Mouse (Mus musculus) adrenal gland, adult 2 months (tissue): ENCODE data around the gene Ndufv1. TPM values are rescaled to one million over a fixed set of nuclear protein-coding genes. Genes with fewer than 3 reads are reported as not detected.
"Not testable (repeated sequence)": the region's sequence is repeated elsewhere in the genome, so short reads cannot be mapped to it uniquely, and the experiment has no call there.

Experiments
- DNase-seq: peaks from one replicate; pipeline ENCODE4 v3.0.0; 2021
- long read RNA-seq: library from polyadenylated mRNA; stranded (forward); transcript quantifications from one replicate; pipeline ENCODE4 v2.0.0, GENCODE M21; 2021
- polyA plus RNA-seq: library from polyadenylated mRNA; depleted of rRNA; stranded (reverse); fragments of >200 nt; gene quantifications from 2 replicates; pipeline ENCODE4 v1.2.3, GENCODE M21; 2012; rRNA removed
- total RNA-seq, 2 experiments: library from RNA; stranded (reverse); gene quantifications; 2 replicates each; pipeline ENCODE4 v1.2.3; 2021

The Ndufv1 gene
- total RNA-seq (100 to 1,000 TPM; 260 to 445 TPM), polyA plus RNA-seq (145 and 150 TPM in 2 replicates)
- long read RNA-seq, transcript Ndufv1-209 (2 exons, 412 nt): minor isoform, 5 of 474 reads
- long read RNA-seq, transcript Ndufv1-201 (10 exons, 1,661 nt): major isoform, 439 of 474 reads
- long read RNA-seq, partial matches to known transcripts: 15 of 474 reads
- long read RNA-seq, other reads (novel, unspliced or antisense): 15 of 474 reads

GRCm38 (mm10) chr19:4012432-4013022 is at the start of gene Ndufv1:
TSS of gene Ndufv1 (minus strand) at chr19:4012806.
- DNase-seq: peak; percentile 98

- no peak for DNase-seq
Observed at GRCm38 (mm10) chr19:4060899-4061465, 48.4 kb upstream of the Ndufv1 start.

GRCm38 (mm10) chr19:4060044-4060898 is 47.7 kb upstream of the Ndufv1 start:
- DNase-seq: not testable (repeated sequence)

DNA sequence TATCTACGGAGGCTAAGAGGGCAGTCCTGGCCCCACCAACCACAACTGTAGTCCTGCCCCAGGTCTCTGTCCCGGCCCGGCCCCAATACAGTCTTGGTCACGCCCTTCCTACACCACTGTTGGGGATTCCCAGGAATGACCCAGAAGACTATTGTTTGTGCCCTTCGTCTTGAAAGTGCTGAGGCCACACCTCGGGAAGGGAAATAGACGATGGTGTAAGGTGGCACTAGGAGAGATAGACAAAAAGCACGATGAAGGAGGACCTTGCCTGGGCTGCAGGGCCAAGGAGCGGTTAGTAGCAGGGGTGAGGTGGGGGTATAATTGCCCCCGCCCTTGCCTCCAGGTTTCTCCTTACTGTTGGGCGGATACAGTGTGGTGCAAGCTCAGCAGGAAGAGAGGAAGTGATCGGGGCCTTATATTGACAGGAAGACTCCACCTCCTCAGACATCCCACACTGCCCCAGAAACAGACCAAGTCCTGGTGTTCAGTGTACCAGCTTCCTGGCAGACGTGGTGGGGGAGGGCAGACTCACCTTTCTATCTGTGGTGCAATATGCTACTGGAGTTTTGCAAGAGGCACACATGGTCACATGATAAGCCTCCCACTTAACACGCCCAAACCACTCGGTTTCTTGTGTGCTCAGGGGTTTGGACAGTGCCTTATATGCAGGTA is 46.6 kb upstream of the Ndufv1 start, which contains the start of gene Gstp3:
TSS of gene Gstp3 (minus strand) at position 501 of the 672 bp plus-strand sequence.
- DNase-seq: no peak

GRCm38 (mm10) chr19:4058581-4058980 is 46.0 kb upstream of the Ndufv1 start:
- DNase-seq: peak; percentile 75

GRCm38 (mm10) chr19:4057962-4058361 is 45.4 kb upstream of the Ndufv1 start:
- no peak for DNase-seq

GRCm38 (mm10) chr19:4057389-4057788 is 44.8 kb upstream of the Ndufv1 start:
- no peak for DNase-seq

GRCm38 (mm10) chr19:4056727-4057126 is 44.1 kb upstream of the Ndufv1 start:
- no peak for DNase-seq

DNA sequence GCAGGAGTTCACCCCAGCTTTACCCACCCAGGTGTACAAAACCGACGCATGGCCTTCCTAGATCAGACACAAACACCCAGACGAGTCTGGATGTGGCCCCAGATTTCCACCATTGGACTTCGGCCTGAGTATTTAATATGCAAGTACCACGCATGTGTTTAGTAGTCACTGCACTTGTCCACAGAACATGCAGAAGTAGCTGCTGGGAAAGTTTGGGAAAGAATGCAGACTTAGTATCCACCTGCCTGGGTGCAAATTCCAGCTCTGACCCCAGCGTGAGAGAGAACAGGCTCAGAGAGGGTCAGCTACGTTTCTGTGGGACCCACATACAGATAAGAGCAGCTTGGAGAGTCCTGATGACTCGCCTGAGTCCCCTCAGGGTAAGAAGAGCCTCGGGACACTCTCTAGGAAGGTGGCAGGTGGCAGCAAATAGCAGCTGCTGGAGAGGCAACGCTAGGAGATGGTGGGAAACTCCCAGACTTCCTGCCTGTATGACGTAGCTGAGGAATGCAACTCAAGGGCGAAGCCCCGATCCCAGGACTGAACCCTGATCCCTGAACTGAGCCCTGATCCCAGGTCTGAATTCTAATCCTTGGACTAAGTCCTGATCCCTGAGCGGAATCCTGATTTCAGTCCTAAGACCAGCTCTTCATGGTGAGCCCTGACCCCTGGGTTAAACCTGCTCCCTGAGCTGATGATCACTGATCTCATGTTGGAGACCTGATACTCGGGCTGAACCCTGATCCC is 43.5 kb upstream of the Ndufv1 start:
- DNase-seq: no peak

DNA sequence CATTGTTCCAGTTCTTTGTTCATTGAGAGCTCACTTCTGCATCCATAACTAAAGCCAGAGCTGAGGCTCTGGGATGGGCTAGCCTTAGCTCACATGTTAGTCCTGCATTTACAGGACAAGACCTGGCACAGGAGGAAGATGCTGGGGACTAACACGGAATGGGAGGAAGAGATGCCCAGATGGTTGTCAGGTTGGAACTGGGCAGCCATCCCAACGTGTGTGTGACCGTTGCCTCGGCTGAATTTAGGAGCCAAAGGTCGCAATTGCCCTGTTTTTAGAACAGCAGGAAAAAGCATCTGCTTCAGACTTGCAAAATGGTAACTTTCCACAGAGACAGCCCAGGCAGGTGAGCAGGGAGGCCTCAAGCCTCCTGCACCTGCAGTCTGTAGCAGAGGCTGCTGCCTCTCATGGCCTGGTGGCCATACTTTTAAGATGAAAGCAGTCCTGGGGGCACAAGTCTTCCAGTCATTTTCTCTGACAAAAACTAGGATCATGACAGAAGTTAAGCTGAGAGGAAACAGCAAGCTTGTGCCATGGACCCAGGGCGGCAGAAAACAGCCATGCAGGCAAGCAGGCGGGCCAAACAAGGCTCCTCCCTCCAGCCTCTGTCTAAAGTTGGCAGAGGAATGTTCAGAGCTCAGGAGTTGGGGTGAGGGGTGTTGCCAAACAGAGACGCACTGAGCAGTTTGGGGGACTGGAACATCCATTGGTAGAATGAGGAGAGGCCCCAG is 42.8 kb upstream of the Ndufv1 start:
- DNase-seq: no peak

- no peak for DNase-seq
Observed at GRCm38 (mm10) chr19:4054613-4055012, 42.0 kb upstream of the Ndufv1 start.

- no peak for DNase-seq
Observed at GRCm38 (mm10) chr19:4052516-4053030, 40.0 kb upstream of the Ndufv1 start.

GRCm38 (mm10) chr19:4051741-4052515 is 39.3 kb upstream of the Ndufv1 start:
- DNase-seq: peak; percentile 52

- DNase-seq: no peak
Observed at GRCm38 (mm10) chr19:4051016-4051415, 38.4 kb upstream of the Ndufv1 start.

DNA sequence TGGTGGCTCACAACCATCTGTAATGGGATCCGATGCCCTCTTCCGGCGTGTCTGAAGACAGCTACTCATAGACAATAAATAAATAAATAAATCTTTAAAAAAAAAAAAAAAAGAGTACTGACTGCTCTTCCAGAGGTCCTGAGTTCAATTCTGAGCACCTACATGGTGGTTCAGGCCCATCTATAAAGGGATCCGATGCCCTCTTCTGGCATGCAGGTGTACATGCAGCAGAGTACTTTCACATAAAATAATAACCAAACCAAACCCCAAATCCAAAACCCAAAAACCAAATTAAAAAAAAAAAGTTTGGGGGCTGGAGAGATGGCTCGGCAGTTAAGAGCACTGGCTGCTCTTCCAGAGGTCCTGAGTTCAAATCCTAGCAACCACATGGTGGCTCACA is 36.5 kb upstream of the Ndufv1 start:
- DNase-seq: not testable (repeated sequence)

- DNase-seq: peak; percentile 80
Observed at GRCm38 (mm10) chr19:4047859-4048258, 35.3 kb upstream of the Ndufv1 start.

GRCm38 (mm10) chr19:4046866-4047254 is 34.3 kb upstream of the Ndufv1 start:
- no peak for DNase-seq

- DNase-seq: peak; percentile 89
Observed at GRCm38 (mm10) chr19:4045966-4046865, 33.6 kb upstream of the Ndufv1 start, which contains the start of gene Gstp2. TSS of gene Gstp2 (minus strand) at chr19:4046023.
